Mouse (Mus musculus): ENCODE measurements around the gene Limch1. TPM values are rescaled to one million over a fixed set of nuclear protein-coding genes. Genes with fewer than 3 reads are reported as not detected.

Gene Limch1
- total and polyA plus RNA-seq, 3 experiments: 0.05 TPM; not detected in 2

GRCm38 (mm10) chr5:66854263-66854662, 108.6 kb downstream of the Limch1 start:
- dilution Hi-C loops (cut with MboI; ENCODE audit: extremely low pct_ligation_motif_present, extremely low pct_unique_long_range_greater_than_20kb, low sequenced_read_pairs) (no loop called here), in situ Hi-C loops (cut with MboI; ENCODE audit: low pct_ligation_motif_present, low pct_unique_long_range_greater_than_20kb, low sequenced_read_pairs) (no loop called here)
- Histone ChIP-seq H3K27ac (ENCODE audit: insufficient read depth, low read depth) (no peak overlapping the region), H3K9me3 (replicated peaks; ENCODE audit: low read length) (no peaks in the 10 kb centered on the region), H3K36me3 (replicated peaks in 1 of 2; ENCODE audit: control insufficient read depth in 1 of 2, insufficient read depth in 1 of 2, low read length in 1 of 2) (no peaks in the 10 kb centered on the region), H3K4me1 (ENCODE audit: control insufficient read depth in 1 of 2, insufficient read depth in 2 of 2) (no peaks in the 10 kb centered on the region), H3K27me3 (replicated peaks) (no peaks in the 10 kb centered on the region), H3K4me3 (replicated peaks in 1 of 3; ENCODE audit: low read depth in 2 of 3, low read length in 2 of 3, poor library complexity in 1 of 3) (no peak overlapping the region), H3K9ac (ENCODE audit: insufficient read depth, low read depth) (no peak overlapping the region), H3K79me2 (replicated peaks; ENCODE audit: control insufficient read depth, extremely low read depth, insufficient read depth, poor library complexity, severe bottlenecking) (no peaks in the 10 kb centered on the region), H3K4me2 (ENCODE audit: insufficient read depth, low read depth, poor library complexity, severe bottlenecking) (no peak overlapping the region)
- DNase-seq (ENCODE audit: extremely low read depth): no peak
- TF ChIP-seq ZNF384 (IDR thresholded peaks at IDR 0.05; ENCODE audit: low read depth, low read length) (no peak), BHLHE40 (IDR thresholded peaks at IDR 0.05; ENCODE audit: low read depth, low read length) (no peak), NELFE (IDR thresholded peaks at IDR 0.05; ENCODE audit: low read depth, low read length) (no peak), ZKSCAN1 (IDR thresholded peaks at IDR 0.05; ENCODE audit: borderline replicate concordance, low read depth, low read length) (no peak), EP300 (IDR thresholded peaks at IDR 0.05; ENCODE audit: low read length) (no peak), MAZ (IDR thresholded peaks at IDR 0.05; ENCODE audit: low read depth, low read length) (no peak), USF1 (IDR thresholded peaks at IDR 0.05; ENCODE audit: low read depth, low read length) (no peak), MEF2A (IDR thresholded peaks at IDR 0.05; ENCODE audit: borderline replicate concordance, low read depth, low read length) (no peak), MAX (IDR thresholded peaks at IDR 0.05; ENCODE audit: low read length) (no peak), NRF1 (IDR thresholded peaks at IDR 0.05; ENCODE audit: low read depth, low read length) (no peak), KAT2A (IDR thresholded peaks at IDR 0.05; ENCODE audit: insufficient replicate concordance, low read length) (no peak), MAFK (IDR thresholded peaks at IDR 0.05; ENCODE audit: insufficient replicate concordance, low read length) (no peak), GABPA (IDR thresholded peaks at IDR 0.05; ENCODE audit: insufficient replicate concordance, low read depth, low read length) (no peak)

- Histone ChIP-seq H3K36me3 (replicated peaks in 1 of 2; ENCODE audit: control insufficient read depth in 1 of 2, insufficient read depth in 1 of 2, low read length in 1 of 2) (no peaks in the 10 kb centered on the region), H3K9me3 (replicated peaks; ENCODE audit: low read length) (no peaks in the 10 kb centered on the region), H3K27ac (ENCODE audit: insufficient read depth, low read depth) (no peak overlapping the region), H3K4me2 (ENCODE audit: insufficient read depth, low read depth, poor library complexity, severe bottlenecking) (no peak overlapping the region), H3K79me2 (replicated peaks; ENCODE audit: control insufficient read depth, extremely low read depth, insufficient read depth, poor library complexity, severe bottlenecking) (no peaks in the 10 kb centered on the region), H3K27me3 (replicated peaks) (no peaks in the 10 kb centered on the region), H3K4me1 (ENCODE audit: control insufficient read depth in 1 of 2, insufficient read depth in 2 of 2) (no peaks in the 10 kb centered on the region), H3K9ac (ENCODE audit: insufficient read depth, low read depth) (no peak overlapping the region), H3K4me3 (replicated peaks in 1 of 3; ENCODE audit: low read depth in 2 of 3, low read length in 2 of 3, poor library complexity in 1 of 3) (no peak overlapping the region)
- in situ Hi-C loops (cut with MboI; ENCODE audit: low pct_ligation_motif_present, low pct_unique_long_range_greater_than_20kb, low sequenced_read_pairs) (no loop called here), dilution Hi-C loops (cut with MboI; ENCODE audit: extremely low pct_ligation_motif_present, extremely low pct_unique_long_range_greater_than_20kb, low sequenced_read_pairs) (no loop called here)
- DNase-seq (ENCODE audit: extremely low read depth): no peak
- no peak for TF ChIP-seq SMC3 (IDR thresholded peaks at IDR 0.05; ENCODE audit: low read depth, low read length)
- no peak for TF ChIP-seq MXI1 (IDR thresholded peaks at IDR 0.05; ENCODE audit: low read depth, low read length)
- TF ChIP-seq CHD1 (IDR thresholded peaks at IDR 0.05; ENCODE audit: low read depth, low read length): no peak
- no peak for TF ChIP-seq SIN3A (IDR thresholded peaks at IDR 0.05; ENCODE audit: low read length)
- no peak for TF ChIP-seq CHD2 (IDR thresholded peaks at IDR 0.05; ENCODE audit: low read length)
- TF ChIP-seq ZNF384 (IDR thresholded peaks at IDR 0.05; ENCODE audit: low read depth, low read length): no peak
- TF ChIP-seq MAZ (IDR thresholded peaks at IDR 0.05; ENCODE audit: low read depth, low read length): no peak
- TF ChIP-seq IRF4 (IDR thresholded peaks at IDR 0.05; ENCODE audit: low read depth, low read length): no peak
These were observed 109.9 kb downstream of the Limch1 start for GRCm38 (mm10) chr5:66855358-66856107.
